Mouse (Mus musculus): ENCODE results near the gene Tymp.

The Tymp gene

GRCm38 (mm10) chr15:89326441-89326840 is 50.4 kb downstream of the Tymp start:
- DNase-seq (ENCODE audit: low read depth) = no peak

GRCm38 (mm10) chr15:89323656-89324055 is 53.2 kb downstream of the Tymp start:
- no peak for DNase-seq (ENCODE audit: low read depth)

GRCm38 (mm10) chr15:89322670-89323522 is 53.9 kb downstream of the Tymp start, which contains the start of gene Adm2:
Gene Adm2 (plus strand): TSS chr15:89322720.
- no peak for DNase-seq (ENCODE audit: low read depth)

Measured in c-Kit-positive CD71-positive TER-119-negative erythroid progenitor cells, embryonic 14.5 days (primary cell).